9 mouse cellular contexts compared by ENCODE assay signal in the genomic region with DNA sequence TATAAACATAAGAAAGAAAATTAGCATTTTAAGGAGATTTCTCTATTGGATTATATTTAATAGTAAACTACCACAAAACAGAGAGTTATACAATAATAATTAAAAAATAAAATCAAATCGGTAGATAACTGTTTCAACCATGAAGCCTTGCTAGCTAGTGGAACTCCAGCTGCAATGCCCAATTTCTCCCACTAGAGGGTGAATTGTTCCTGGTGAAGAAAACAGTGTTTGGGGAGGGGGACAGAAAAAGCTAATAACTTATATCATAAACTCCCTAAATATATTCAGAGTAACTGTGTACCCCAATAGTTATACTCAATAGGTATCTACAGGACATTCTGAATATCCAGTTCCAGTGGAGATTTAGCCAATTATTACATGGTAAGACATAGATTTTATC.
DNase-seq lines count a peak whose midpoint lies in the region; ATAC-seq lines count a peak whose summit lies in the region.
"Had no signal": no experiment of that assay in that cellular context is flagged by ENCODE, and none has a peak within 500 bp of the region (broad histone marks: within the 10 kb centered on the region; RNA-seq: fewer than 3 reads in every experiment).

No protein-coding gene starts in this region.

- H3K9ac ChIP-seq in kidney, embryonic 15.5 days = no peak overlapping the region
- H3K9ac ChIP-seq: limb, embryonic 13.5 days had no signal

- H3K4me2 ChIP-seq in kidney, embryonic 15.5 days = no peak overlapping the region
- H3K4me2 ChIP-seq: limb, embryonic 13.5 days had no signal

- H3K27me3 ChIP-seq in kidney, embryonic 15.5 days = no peaks in the 10 kb centered on the region
- H3K27me3 ChIP-seq: limb, embryonic 13.5 days had no signal

- no peaks in the 10 kb centered on the region for H3K4me1 ChIP-seq in kidney, embryonic 15.5 days
- H3K4me1 ChIP-seq: limb, embryonic 13.5 days had no signal

- H3K4me3 ChIP-seq in kidney, embryonic 15.5 days (replicated peaks) = no peak overlapping the region
- H3K4me3 ChIP-seq: limb, embryonic 13.5 days had no signal

- no peaks in the 10 kb centered on the region for H3K36me3 ChIP-seq in kidney, embryonic 15.5 days
- H3K36me3 ChIP-seq: limb, embryonic 13.5 days had no signal

- peak; percentile 11 to 23 for DNase-seq in adrenal gland, adult 18-20 months (ENCODE audit: low spot score in 2 of 2)
- no peak for DNase-seq in adrenal gland, postnatal 4 days (ENCODE audit: low spot score in 2 of 2)
- DNase-seq in kidney, adult 9 months = peak; percentile 24
- DNase-seq in ES-CJ7 (ENCODE audit: low read depth, low spot score) = peak; percentile 19
- peak; percentile 36 for DNase-seq in embryo, embryonic 10 days (ENCODE audit: low spot score)
- peak; percentile 46 for DNase-seq in left cerebral cortex, postnatal 4 days
- no peak for DNase-seq in spleen, adult 12 weeks (ENCODE audit: low spot score)

- no peak overlapping the region for H3K27ac ChIP-seq in kidney, embryonic 15.5 days
- H3K27ac ChIP-seq: limb, embryonic 13.5 days had no signal

- no peaks in the 10 kb centered on the region for H3K9me3 ChIP-seq in kidney, embryonic 15.5 days (replicated peaks)
- H3K9me3 ChIP-seq: limb, embryonic 13.5 days had no signal

- no peak for ATAC-seq in kidney, embryonic 15.5 days (replicated peaks; ENCODE audit: low FRiP score)

- intact Hi-C loops in left cerebral cortex, postnatal 4 days (cut with DNase I) = loop anchor here (5.0 kb wide), 1 partner anchor 1360 kb away; no protein-coding TSS in a partner anchor

- WGBS in kidney, embryonic 15.5 days = 75% methylated on average over 1 of the region's 1 CpGs

Comparison
In these comparisons a context has a peak if more than half of its experiments do, and no peak if none do; other contexts are left out.
1. DNase-seq: peak in adrenal gland, adult 18-20 months (2 of 2), kidney, adult 9 months (single experiment), ES-CJ7 (single experiment), embryo, embryonic 10 days (single experiment) and left cerebral cortex, postnatal 4 days (single experiment); none in adrenal gland, postnatal 4 days (0 of 2) and spleen, adult 12 weeks (single experiment).